Mouse (Mus musculus) cortical plate, adult 2 months (tissue): ENCODE data around the gene Arnt2. TPM values are rescaled to one million over a fixed set of nuclear protein-coding genes. Genes with fewer than 3 reads are reported as not detected.

Experiments used
- H3K27ac ChIP-seq: fragments of 200-500 bp; 2 replicates; pipeline ENCODE4 v1.5.1; 2012; ENCODE audit warnings: low read length, control low read depth, inconsistent platforms; ENCODE audit not compliant: insufficient read depth
- H3K4me1 ChIP-seq: fragments of 200-500 bp; 2 replicates; pipeline ENCODE4 v1.6.1; 2011; ENCODE audit warnings: low read length; ENCODE audit not compliant: control insufficient read depth, insufficient read depth
- H3K4me3 ChIP-seq: fragments of 200-500 bp; 2 replicates; pipeline ENCODE4 v1.5.1; 2011; ENCODE audit warnings: mild to moderate bottlenecking, low read length, control low read depth; ENCODE audit not compliant: insufficient read depth
- CTCF ChIP-seq: fragments of 200-500 bp; IDR thresholded peaks from 2 replicates; pipeline ENCODE4 v1.5.1; 2011; ENCODE audit warnings: mild to moderate bottlenecking, control low read depth, low read length; ENCODE audit not compliant: insufficient read depth; ENCODE audit errors: extremely low read depth
- POLR2A ChIP-seq: fragments of 200-500 bp; IDR thresholded peaks from 2 replicates; pipeline ENCODE4 v1.6.1; 2011; ENCODE audit warnings: mild to moderate bottlenecking, low read length, control low read depth; ENCODE audit not compliant: insufficient read depth; ENCODE audit errors: extremely low read depth
- polyA plus RNA-seq: library from polyadenylated mRNA; depleted of rRNA; stranded (reverse); fragments of >200 nt; gene quantifications from 2 replicates; pipeline ENCODE4 v1.2.3, GENCODE M21; 2012

Arnt2 gene
- polyA plus RNA-seq, 1 experiment = 172 TPM

DNA sequence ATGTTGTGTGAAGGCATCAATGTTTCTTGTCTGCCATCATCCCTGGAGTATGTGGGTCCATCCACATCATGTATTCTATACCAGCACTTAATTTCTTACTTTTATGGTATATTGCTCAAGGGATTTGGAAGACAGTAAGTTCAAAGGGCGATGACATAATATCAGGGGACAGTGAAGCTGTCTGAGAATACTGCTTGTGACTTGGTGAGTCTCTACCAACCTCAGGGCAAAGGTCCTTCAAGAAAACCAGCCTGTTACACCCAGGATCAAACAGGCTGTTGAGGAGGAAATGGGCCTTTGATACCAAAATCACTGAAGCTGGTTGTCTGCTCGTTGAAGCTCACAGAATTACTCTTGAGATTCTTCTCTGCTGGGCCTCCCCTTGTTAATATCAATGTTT lies 55.1 kb downstream of the Arnt2 start:
- Histone ChIP-seq H3K27ac (no peak overlapping the region), H3K4me1 (peaks cover 7% of the 10 kb centered on the region; the same call in 1 of the 2 replicates), H3K4me3 (no peak overlapping the region)
- TF ChIP-seq CTCF (no peak), POLR2A (no peak)

DNA sequence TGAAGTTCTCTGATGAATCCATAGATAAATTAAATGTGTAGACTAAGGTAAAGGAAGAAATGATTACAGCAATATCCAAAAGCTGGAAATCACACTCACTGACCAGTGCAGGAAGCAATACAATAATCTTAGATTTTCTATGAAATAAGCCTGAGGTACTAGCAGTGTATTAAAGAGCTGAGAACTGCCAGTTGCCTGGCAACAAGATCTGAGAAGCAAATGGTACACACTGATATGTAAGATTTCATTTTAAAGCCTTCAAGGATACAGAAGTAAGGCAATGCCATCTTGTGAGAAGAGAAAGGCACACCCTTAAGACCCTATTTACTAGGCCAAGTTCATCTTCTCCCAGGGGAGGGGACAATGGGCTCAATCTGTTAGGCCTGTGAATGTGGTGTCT lies 59.4 kb downstream of the Arnt2 start:
- Histone ChIP-seq H3K4me1 (peaks cover 7% of the 10 kb centered on the region), H3K4me3 (no peak overlapping the region), H3K27ac (0 out of 2 replicates have a peak overlapping the region, but pooled peaks have one; percentile 40)
- TF ChIP-seq CTCF = no peak
- no peak for TF ChIP-seq POLR2A

DNA sequence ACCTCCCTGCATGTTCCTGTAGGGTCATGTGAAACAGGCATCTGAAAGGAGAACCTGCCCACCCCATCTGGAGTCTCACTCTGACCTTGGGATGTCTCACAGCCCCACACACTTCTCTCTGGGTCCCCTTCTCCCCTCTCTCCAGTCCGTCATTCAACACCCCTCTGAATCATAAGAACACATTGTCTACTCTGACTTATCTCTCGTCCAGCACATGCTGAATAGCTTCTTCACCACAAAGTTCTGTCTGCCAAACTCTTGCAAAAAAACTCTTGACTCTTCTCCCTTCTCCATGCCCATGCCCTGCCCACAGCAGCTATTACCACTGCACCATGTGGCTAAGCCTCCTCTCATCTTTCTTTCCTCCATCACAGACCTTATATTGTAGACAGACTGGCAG lies 60.0 kb downstream of the Arnt2 start:
- TF ChIP-seq CTCF (no peak), POLR2A (no peak)
- peaks cover 7% of the 10 kb centered on the region for H3K4me1 ChIP-seq
- H3K27ac ChIP-seq = no peak overlapping the region
- H3K4me3 ChIP-seq = no peak overlapping the region

DNA sequence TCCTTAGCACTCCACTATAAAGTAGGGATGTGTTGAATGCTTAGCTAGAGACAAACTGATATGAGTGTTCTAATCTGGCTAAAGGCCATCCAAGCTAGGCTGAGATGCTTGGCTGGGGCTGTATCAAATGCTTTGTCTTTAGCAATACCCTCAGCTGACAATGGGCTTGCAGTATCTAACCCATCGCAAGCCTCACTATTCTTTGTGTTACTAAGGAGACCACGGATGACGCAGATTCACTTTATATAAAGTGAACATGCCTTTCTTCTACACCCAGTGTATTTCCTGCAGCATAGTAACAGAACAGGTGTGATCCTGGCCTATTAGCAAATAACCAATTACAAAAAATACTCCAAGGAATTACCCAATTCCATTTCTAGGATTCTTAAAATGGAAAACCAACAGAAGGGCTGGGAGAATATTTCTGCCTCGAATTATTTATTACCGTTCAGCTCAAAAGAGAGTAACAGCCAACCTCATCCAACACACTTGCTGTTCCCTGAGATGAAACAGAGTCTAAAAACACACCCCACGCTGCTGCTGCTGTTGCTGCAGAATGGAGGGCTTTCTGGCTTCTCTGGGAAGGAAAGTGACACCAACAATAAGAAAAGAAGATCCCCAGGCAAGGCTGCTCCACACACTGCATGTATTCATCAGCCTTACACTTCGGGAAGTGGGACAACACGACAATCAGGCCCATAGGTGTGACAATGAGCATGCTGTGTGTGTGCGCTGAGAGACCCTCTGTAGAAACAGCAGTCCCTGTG lies 61.6 kb downstream of the Arnt2 start:
- Histone ChIP-seq H3K27ac (no peak overlapping the region), H3K4me1 (peaks cover 7% of the 10 kb centered on the region)
- TF ChIP-seq CTCF (no peak), POLR2A (no peak)

DNA sequence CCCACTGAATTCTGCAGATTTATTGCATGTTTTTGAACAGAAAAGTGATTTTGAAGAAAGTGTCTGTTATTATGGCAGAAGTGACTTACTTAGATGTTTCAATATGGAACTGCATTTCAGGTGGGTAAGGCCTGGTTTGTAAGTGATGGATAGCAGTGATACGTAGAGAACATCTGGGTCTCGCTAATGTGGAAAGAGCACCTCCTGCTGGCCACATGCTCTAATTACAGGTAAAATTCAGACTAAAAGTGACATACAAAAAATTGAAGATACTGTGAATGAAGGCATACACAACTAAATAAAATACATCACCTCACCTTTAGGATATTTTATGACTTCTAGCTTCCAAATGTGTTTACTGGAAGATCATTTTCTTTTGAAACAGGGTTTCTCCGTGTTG lies 66.8 kb downstream of the Arnt2 start:
- TF ChIP-seq POLR2A (no peak), CTCF (0 out of 2 replicates have a peak, but pooled peaks have one; percentile 1)
- Histone ChIP-seq H3K4me3 (no peak overlapping the region), H3K27ac (no peak overlapping the region), H3K4me1 (peaks cover 7% of the 10 kb centered on the region)

More for the DNA sequence above, 61.6 kb downstream of the Arnt2 start:
- no peak overlapping the region for H3K4me3 ChIP-seq

DNA sequence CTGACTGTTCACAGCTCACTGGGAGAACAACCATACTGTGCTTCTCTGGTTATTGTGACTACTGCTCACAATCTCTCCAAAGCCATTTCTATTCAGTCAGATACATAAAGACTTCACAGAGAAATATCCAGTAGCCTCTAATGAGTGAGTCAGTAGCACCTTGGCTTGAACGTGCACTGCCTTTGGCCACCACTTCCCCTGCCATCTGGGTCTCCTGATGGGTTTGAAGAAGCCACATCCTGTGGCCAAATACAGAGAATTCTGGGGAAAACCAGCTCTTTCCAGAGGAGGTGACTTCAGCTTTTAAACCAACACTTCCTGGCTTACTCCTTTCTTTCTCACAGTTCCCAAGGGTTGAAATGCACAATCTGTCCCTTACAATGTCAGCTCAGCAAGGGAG lies 69.0 kb downstream of the Arnt2 start:
- Histone ChIP-seq H3K4me3 (no peak overlapping the region), H3K4me1 (peaks cover 6% of the 10 kb centered on the region), H3K27ac (no peak overlapping the region)
- TF ChIP-seq POLR2A = no peak
- no peak for TF ChIP-seq CTCF

DNA sequence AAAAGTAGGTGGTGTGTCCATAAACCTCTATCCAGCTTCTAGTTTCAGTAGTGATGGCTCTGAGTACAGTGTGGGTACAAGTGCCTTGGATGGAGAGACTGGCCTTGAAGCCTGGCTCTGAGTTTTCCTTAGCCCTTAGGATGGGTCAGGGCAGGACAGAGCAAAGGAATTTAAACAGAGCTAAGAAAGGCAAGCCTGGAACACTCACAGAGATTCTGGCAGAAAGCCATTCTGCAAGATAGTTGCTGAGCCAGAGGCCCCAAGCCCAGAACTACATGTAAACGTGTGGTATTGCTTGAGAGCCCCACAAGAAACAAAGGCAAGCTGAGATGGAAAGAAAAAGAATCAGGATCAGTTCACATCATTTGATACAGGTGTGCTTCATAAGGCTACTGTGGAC lies 70.8 kb downstream of the Arnt2 start:
- Histone ChIP-seq H3K27ac (no peak overlapping the region), H3K4me3 (no peak overlapping the region), H3K4me1 (peaks cover 6% of the 10 kb centered on the region)
- TF ChIP-seq POLR2A (no peak), CTCF (no peak)

DNA sequence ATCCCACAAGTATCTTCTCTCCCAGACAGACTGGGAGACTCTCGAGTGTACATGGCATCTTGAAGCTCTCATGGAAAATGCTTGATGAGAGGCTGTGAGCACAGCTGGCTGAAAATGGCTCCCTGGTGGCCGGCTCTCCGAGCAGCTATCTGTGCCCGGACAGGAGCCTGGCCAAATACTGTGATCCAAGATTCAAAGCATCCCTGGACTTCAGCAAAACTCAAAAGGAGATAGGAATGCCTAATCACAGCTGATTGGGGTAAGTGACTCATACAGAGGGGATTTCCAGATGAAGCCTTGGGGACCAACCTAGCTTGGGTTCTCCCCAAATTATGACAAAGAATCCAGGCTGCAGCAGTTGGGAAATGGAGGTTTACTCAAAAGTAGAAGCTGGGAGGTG lies 72.2 kb downstream of the Arnt2 start:
- Histone ChIP-seq H3K4me3 (no peak overlapping the region), H3K4me1 (peaks cover 6% of the 10 kb centered on the region), H3K27ac (no peak overlapping the region)
- no peak for TF ChIP-seq POLR2A
- no peak for TF ChIP-seq CTCF

DNA sequence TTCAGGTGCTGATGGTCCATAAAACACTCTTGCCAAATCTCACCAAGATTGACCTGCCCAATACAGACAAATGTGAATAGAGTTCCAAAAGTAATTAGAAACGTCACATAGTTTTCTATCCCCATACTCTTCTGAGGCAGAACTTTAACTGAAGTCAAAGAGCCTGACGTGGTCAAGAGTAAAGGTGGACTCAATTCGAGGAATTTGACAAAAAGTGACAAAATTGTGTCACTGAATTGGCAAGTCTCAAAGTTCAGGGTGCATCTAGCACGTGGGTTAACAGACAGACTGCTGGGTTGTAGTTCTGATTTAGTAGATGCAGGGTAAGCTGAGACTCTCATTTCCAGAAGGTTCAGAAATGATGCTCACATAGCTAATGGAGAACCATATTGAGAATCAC lies 73.1 kb downstream of the Arnt2 start:
- TF ChIP-seq CTCF (no peak), POLR2A (no peak)
- H3K4me3 ChIP-seq = no peak overlapping the region
- no peak overlapping the region for H3K27ac ChIP-seq
- H3K4me1 ChIP-seq = peaks cover 8% of the 10 kb centered on the region

DNA sequence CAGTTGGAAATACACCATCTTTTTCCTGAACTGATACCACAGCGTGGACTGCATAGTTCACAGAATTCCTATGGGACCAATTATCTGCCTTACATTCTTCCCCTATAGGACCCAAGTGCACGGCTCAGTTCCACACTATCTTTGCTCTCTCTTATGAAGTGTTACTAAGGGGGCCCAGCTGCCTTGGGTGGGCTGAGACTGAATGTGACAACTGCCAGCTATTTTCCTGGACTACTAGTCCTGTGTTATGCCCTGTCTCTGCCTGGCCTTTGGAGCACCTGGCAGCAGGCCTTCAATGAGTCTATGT lies 73.4 kb downstream of the Arnt2 start:
- TF ChIP-seq CTCF = no peak
- no peak for TF ChIP-seq POLR2A
- peaks cover 8% of the 10 kb centered on the region for H3K4me1 ChIP-seq
- no peak overlapping the region for H3K4me3 ChIP-seq
- H3K27ac ChIP-seq = no peak overlapping the region
